Mouse (Mus musculus) spleen, postnatal 4 days (tissue): Measurements from ENCODE around the gene Rnf149.
"Not testable (repeated sequence)": the region's sequence is repeated elsewhere in the genome, so short reads cannot be mapped to it uniquely, and the experiment has no call there.

ENCODE experiments used
- DNase-seq, 2 experiments: peaks; one replicate each; pipeline ENCODE4 v3.0.0; 2022; ENCODE audit warnings: low spot score in 2 of 2

The Rnf149 gene

GRCm38 (mm10) chr1:39577253-39577705 is at the start of gene Rnf149:
Gene Rnf149, minus strand, starts transcription at chr1:39577405.
- DNase-seq, result peak; percentile 96 to 99

GRCm38 (mm10) chr1:39625491-39625890 is 48.3 kb upstream of the Rnf149 start:
- DNase-seq, result no peak

GRCm38 (mm10) chr1:39623729-39624128 is 46.5 kb upstream of the Rnf149 start:
- DNase-seq, result no peak

GRCm38 (mm10) chr1:39623106-39623505 is 45.9 kb upstream of the Rnf149 start:
- no peak for DNase-seq

- DNase-seq, result no peak
Observed at GRCm38 (mm10) chr1:39618524-39618923, 41.3 kb upstream of the Rnf149 start.

GRCm38 (mm10) chr1:39615526-39615925 is 38.3 kb upstream of the Rnf149 start:
- DNase-seq, result no peak

- DNase-seq, result peak; percentile 26 to 77
Observed at GRCm38 (mm10) chr1:39614462-39615279, 37.5 kb upstream of the Rnf149 start.

- no peak for DNase-seq
Observed at GRCm38 (mm10) chr1:39613061-39613460, 35.9 kb upstream of the Rnf149 start.

- DNase-seq, result no peak
Observed at GRCm38 (mm10) chr1:39612491-39612890, 35.3 kb upstream of the Rnf149 start.

GRCm38 (mm10) chr1:39608534-39608933 is 31.3 kb upstream of the Rnf149 start:
- DNase-seq, result no peak

- DNase-seq, result no peak
Observed at GRCm38 (mm10) chr1:39602477-39602876, 25.3 kb upstream of the Rnf149 start.

GRCm38 (mm10) chr1:39598726-39599125 is 21.5 kb upstream of the Rnf149 start:
- no peak for DNase-seq

GRCm38 (mm10) chr1:39597135-39597534 is 19.9 kb upstream of the Rnf149 start:
- DNase-seq, result not testable (repeated sequence)

GRCm38 (mm10) chr1:39593836-39594235 is 16.6 kb upstream of the Rnf149 start:
- DNase-seq, result no peak

GRCm38 (mm10) chr1:39592090-39592489 is 14.9 kb upstream of the Rnf149 start:
- no peak for DNase-seq

GRCm38 (mm10) chr1:39591557-39591956 is 14.4 kb upstream of the Rnf149 start:
- not testable (repeated sequence) for DNase-seq

- DNase-seq, result no peak
Observed at GRCm38 (mm10) chr1:39590193-39590592, 13.0 kb upstream of the Rnf149 start.

GRCm38 (mm10) chr1:39585416-39585815 is 8.2 kb upstream of the Rnf149 start:
- no peak for DNase-seq

- no peak for DNase-seq
Observed at GRCm38 (mm10) chr1:39583173-39583572, 6.0 kb upstream of the Rnf149 start.

- DNase-seq, result no peak
Observed at GRCm38 (mm10) chr1:39581215-39581614, 4.0 kb upstream of the Rnf149 start.

- DNase-seq, result no peak
Observed at GRCm38 (mm10) chr1:39579139-39579538, 1.9 kb upstream of the Rnf149 start.

- DNase-seq, result no peak
Observed at GRCm38 (mm10) chr1:39578446-39578845, 1.2 kb upstream of the Rnf149 start.

- DNase-seq, result peak; percentile 51 to 81
Observed at GRCm38 (mm10) chr1:39576431-39577243, 568 bp downstream of the Rnf149 start.
